Mouse (Mus musculus) forebrain, embryonic 16.5 days (tissue): ENCODE results near the gene 3110082I17Rik. TPM values are rescaled to one million over a fixed set of nuclear protein-coding genes. Genes with fewer than 3 reads are reported as not detected.

Source experiments
- ATAC-seq: fragments of 200-750 bp; cut with Nextera tagmentation; 2 replicates; pipeline ENCODE4 v1.8.0; 2017; ENCODE audit warnings: mild to moderate bottlenecking, moderate library complexity
- H3K27ac ChIP-seq: fragments of 300-500 bp; sonication (generic); 2 replicates; pipeline ENCODE4 v1.5.1; 2014; ENCODE audit warnings: low read length, control low read depth
- H3K27me3 ChIP-seq: fragments of 300-500 bp; sonication (generic); replicated peaks from 2 replicates; pipeline ENCODE4 v1.6.1; 2014; ENCODE audit warnings: low read length; ENCODE audit not compliant: control insufficient read depth, insufficient read depth
- H3K36me3 ChIP-seq: fragments of 300-500 bp; sonication (generic); 2 replicates; pipeline ENCODE4 v1.6.1; 2014; ENCODE audit not compliant: control insufficient read depth, insufficient read depth
- H3K4me1 ChIP-seq: fragments of 300-500 bp; sonication (generic); replicated peaks from 2 replicates; pipeline ENCODE4 v1.6.1; 2014; ENCODE audit warnings: low read length; ENCODE audit not compliant: control insufficient read depth, insufficient read depth
- H3K4me2 ChIP-seq: fragments of 300-500 bp; sonication (generic); 2 replicates; pipeline ENCODE4 v1.6.1; 2014; ENCODE audit warnings: mild to moderate bottlenecking, low read length, control low read depth
- H3K4me3 ChIP-seq: fragments of 300-500 bp; sonication (generic); replicated peaks from 2 replicates; pipeline ENCODE4 v1.5.1; 2014; ENCODE audit warnings: mild to moderate bottlenecking, low read length, control low read depth
- H3K9ac ChIP-seq: fragments of 300-500 bp; sonication (generic); replicated peaks from 2 replicates; pipeline ENCODE4 v1.6.1; 2014; ENCODE audit warnings: low read depth, low read length, control low read depth
- H3K9me3 ChIP-seq: fragments of 300-500 bp; sonication (generic); 2 replicates; pipeline ENCODE4 v1.6.1; 2016; ENCODE audit warnings: low read length; ENCODE audit not compliant: control insufficient read depth
- WGBS: fragments of 180-500 bp; shearing (Covaris S2); extraction: QIAGEN DNeasy Blood & Tissue Kit; methylation state at CpG from one replicate; pipeline ENCODE4 v1.1.7; 2014; 5-methylcytosine and 5-hydroxymethylcytosine counted together
- polyA plus RNA-seq: library from polyadenylated mRNA; unstranded; fragments of >200 nt; fragmentation: Nextera tagmentation; extraction: Ambion mirVana; gene quantifications from 2 replicates; pipeline ENCODE4 v1.2.1, GENCODE M21; 2015

Gene 3110082I17Rik
- polyA plus RNA-seq, 1 experiment from 2014 or later, result 22.7 TPM

DNA sequence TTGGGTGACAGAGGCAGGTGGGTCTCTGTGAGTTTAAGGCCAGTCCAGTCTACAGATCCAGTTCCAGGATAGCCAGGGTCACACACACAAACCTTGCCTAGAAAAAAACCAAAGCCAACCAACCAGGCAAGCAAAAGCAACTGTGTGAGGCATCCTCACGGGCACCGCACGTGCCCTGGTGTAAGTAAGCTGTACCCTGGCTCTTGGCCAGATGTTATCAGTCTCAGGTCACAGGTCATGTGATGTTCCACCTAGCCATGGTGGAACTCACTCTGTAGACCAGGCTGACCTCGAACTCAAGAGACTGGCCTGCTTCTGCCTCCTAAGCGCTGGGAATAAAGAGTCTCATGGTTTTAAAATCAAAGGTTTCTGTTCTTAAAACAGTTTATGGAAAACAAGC, 101.1 kb downstream of the 3110082I17Rik start:
- ATAC-seq, result no peak
- Histone ChIP-seq H3K4me1 (peaks cover under 1% of the 10 kb centered on the region), H3K9ac (no peak overlapping the region), H3K4me2 (no peak overlapping the region), H3K4me3 (no peak overlapping the region), H3K9me3 (no peaks in the 10 kb centered on the region), H3K27ac (no peak overlapping the region), H3K36me3 (no peaks in the 10 kb centered on the region), H3K27me3 (no peaks in the 10 kb centered on the region)
- WGBS, result 92% methylated on average over 5 of the region's 5 CpGs

DNA sequence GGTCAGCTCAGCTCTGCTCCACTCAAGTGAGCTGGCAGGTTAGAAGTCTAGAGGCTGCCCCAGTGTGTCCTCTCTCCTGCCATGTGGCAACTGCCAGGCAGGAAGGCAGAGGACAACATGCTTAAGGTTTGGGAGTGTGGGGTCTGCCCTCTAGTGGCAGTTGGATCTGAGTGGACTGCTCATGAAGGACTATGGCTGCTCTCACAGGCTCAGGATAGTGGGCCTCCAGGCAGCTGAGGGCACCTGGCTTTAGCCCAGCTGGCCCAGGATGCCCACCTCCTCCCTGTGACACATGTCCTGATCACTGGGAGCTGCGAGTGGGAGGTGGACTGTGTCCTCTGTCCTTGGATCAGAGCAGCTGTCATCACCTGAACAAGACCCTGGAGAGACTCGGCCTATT, 101.7 kb downstream of the 3110082I17Rik start:
- WGBS, result 83% methylated on average over 2 of the region's 2 CpGs
- H3K4me3 ChIP-seq, result no peak overlapping the region
- no peaks in the 10 kb centered on the region for H3K27me3 ChIP-seq
- no peak for ATAC-seq
- no peaks in the 10 kb centered on the region for H3K4me1 ChIP-seq
- no peak overlapping the region for H3K9ac ChIP-seq
- H3K4me2 ChIP-seq, result no peak overlapping the region
- H3K27ac ChIP-seq, result no peak overlapping the region
- H3K36me3 ChIP-seq, result no peaks in the 10 kb centered on the region
- no peaks in the 10 kb centered on the region for H3K9me3 ChIP-seq

DNA sequence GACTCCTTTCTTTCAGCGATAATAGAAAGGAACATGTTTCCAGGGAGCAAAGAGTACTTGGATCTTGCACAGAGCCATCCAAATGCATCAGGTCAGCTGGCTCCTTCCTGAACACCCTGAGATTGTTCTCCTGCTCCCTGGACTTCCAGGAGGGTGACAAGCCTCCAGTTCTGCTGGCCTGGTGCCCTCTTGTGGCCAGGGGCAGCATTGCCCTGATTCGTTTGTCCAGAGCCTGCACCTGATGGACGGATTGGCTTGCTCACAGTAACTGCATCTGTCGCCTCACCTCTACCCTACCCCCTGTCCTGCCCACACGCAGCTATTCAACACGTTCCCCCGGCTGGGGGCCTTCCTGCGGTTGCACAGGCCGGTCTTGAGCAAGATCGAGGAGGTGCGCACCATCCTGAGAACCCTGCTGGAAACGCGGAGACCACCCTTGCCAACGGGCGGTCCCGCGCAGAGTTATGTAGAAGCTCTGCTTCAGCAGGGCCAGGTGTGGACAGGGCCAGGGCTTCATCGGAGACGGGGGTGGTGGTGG, 105.0 kb downstream of the 3110082I17Rik start:
- H3K36me3 ChIP-seq, result no peaks in the 10 kb centered on the region
- H3K27me3 ChIP-seq, result no peaks in the 10 kb centered on the region
- 39% methylated on average over 19 of the region's 19 CpGs for WGBS
- H3K4me3 ChIP-seq, result no peak overlapping the region
- no peak overlapping the region for H3K27ac ChIP-seq
- H3K4me2 ChIP-seq, result no peak overlapping the region
- H3K9me3 ChIP-seq, result no peaks in the 10 kb centered on the region
- H3K4me1 ChIP-seq, result no peaks in the 10 kb centered on the region
- ATAC-seq, result no peak
- no peak overlapping the region for H3K9ac ChIP-seq

DNA sequence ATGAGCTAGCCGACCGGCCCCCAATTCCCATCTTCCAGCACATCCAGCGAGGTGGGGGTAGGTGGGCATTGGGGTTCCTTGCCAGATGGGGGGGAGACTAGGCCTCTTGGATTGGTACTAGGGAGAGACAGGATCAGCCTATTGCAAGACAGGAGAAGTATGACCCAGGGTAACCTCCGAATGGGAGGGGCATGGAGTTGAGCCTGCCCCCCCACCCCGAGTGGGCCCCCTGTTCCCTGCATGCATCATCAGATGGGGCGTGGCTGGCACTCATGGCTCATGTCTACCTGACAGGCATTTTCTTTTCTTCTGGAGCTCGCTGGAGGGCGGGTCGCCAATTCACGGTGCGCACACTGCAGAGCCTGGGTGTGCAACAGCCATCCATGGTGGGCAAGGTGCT, 106.4 kb downstream of the 3110082I17Rik start:
- no peaks in the 10 kb centered on the region for H3K36me3 ChIP-seq
- no peak for ATAC-seq

DNA sequence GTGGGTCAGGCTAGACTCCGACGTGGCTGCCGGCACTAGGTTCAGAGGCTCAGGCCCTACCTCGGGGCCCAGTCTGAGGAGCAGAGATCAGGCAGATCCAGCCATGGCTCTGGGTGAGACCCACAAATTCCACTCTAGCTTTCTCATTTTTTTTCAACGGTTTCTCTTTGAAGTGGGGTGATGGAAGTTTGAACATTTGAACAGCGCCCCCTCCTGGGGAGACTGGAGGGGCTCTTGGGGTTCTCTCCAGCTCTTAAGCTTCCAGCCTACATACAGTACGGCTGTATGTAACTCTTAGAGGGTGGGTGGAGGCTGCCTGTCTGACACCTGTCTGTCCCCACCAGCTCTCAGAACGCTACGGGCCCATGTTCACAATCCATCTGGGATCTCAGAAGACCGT, 106.8 kb downstream of the 3110082I17Rik start:
- no peaks in the 10 kb centered on the region for H3K27me3 ChIP-seq
- H3K36me3 ChIP-seq, result no peaks in the 10 kb centered on the region
- H3K27ac ChIP-seq, result no peak overlapping the region
- ATAC-seq, result no peak
- no peaks in the 10 kb centered on the region for H3K9me3 ChIP-seq
- no peak overlapping the region for H3K9ac ChIP-seq
- no peak overlapping the region for H3K4me2 ChIP-seq
- no peak overlapping the region for H3K4me3 ChIP-seq
- no peaks in the 10 kb centered on the region for H3K4me1 ChIP-seq
- WGBS, result 60% methylated on average over 10 of the region's 10 CpGs

More for the DNA sequence above, 106.4 kb downstream of the 3110082I17Rik start:
- Histone ChIP-seq H3K4me2 (no peak overlapping the region), H3K27ac (no peak overlapping the region), H3K4me1 (no peaks in the 10 kb centered on the region), H3K9ac (no peak overlapping the region), H3K4me3 (no peak overlapping the region), H3K27me3 (no peaks in the 10 kb centered on the region), H3K9me3 (no peaks in the 10 kb centered on the region)
- WGBS, result 80% methylated on average over 11 of the region's 11 CpGs

DNA sequence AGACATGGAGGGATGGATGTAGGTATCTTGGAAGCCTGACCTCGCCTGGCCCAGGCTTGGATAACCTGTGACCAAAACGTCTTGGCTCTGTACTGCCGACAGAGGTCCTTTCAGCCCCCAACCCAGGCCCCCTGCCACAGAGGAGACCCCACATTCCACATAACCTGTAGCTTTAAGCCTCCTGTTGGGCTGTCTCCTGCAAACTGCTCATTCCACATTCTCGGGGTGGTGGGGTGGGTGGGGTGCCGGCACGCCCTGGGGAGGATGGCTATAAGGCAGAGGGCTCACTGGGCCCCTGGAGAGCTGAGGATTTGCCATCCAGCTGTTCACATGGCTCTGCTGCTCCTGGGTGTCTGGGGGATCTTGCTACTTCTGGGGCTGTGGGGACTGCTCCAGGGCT, 108.0 kb downstream of the 3110082I17Rik start, which contains the start of gene Cyp2w1:
TSS of gene Cyp2w1 (plus strand) at position 301 of the 400 bp plus-strand sequence.
- H3K27me3 ChIP-seq, result no peaks in the 10 kb centered on the region
- H3K4me3 ChIP-seq, result no peak within 1 kb of the TSS
- WGBS, result 60% methylated on average over 6 of the region's 6 CpGs
- no peaks in the 10 kb centered on the region for H3K4me1 ChIP-seq
- no peaks in the 10 kb centered on the region for H3K9me3 ChIP-seq
- H3K4me2 ChIP-seq, result no peak within 1 kb of the TSS
- H3K9ac ChIP-seq, result no peak within 1 kb of the TSS
- no peak for ATAC-seq
- no peaks in the 10 kb centered on the region for H3K36me3 ChIP-seq
- no peak within 1 kb of the TSS for H3K27ac ChIP-seq

DNA sequence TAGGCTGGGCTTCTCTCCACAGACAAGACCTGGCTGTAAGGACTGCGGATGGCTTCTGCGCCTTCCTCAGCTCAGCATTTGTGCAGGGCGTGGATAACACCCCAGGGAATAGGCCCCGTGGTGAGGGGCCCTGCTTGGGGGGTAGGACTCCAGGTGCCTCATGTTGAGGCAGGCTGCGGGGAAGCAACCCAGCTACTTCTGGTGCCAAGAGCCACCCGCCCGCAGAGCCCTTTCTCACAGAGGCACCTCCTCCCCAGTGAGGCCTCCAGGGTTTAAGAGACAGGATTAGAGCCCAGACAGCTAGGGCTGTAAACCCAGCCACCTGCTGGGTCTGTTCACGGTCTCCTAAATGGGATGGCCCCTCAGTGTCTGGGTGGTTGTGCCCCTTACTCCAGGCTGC, 108.7 kb downstream of the 3110082I17Rik start:
- 21% methylated on average over 8 of the region's 8 CpGs for WGBS
- Histone ChIP-seq H3K27ac (no peak overlapping the region), H3K9ac (no peak overlapping the region), H3K9me3 (no peaks in the 10 kb centered on the region), H3K4me2 (no peak overlapping the region), H3K36me3 (no peaks in the 10 kb centered on the region), H3K4me1 (no peaks in the 10 kb centered on the region), H3K4me3 (no peak overlapping the region), H3K27me3 (no peaks in the 10 kb centered on the region)
- no peak for ATAC-seq

DNA sequence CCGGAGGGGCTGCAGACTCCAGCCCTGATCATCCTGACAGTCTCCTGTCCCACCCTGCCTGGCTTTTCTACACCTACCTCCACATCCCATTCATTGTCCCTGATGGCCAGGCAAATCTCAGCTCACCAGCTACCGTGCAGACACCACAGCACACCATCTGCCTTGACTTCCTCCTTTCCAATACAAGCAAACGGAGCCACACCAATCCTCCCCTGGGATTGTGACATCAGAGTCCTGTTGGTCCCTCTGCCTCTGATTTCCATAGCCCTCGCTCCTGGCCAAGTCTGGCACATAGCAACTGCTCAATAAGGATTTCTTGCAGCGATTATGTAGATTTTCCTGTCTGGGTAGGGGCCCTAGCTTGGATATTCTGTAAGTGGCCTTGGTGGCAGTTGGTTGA, 109.2 kb downstream of the 3110082I17Rik start, which contains the start of gene Cox19:
TSS of gene Cox19 (minus strand) at position 285 of the 400 bp plus-strand sequence.
- H3K27ac ChIP-seq, result no peak within 1 kb of the TSS
- no peaks in the 10 kb centered on the region for H3K4me1 ChIP-seq
- H3K4me3 ChIP-seq, result no peak within 1 kb of the TSS
- no peak within 1 kb of the TSS for H3K9ac ChIP-seq
- H3K27me3 ChIP-seq, result no peaks in the 10 kb centered on the region
- H3K4me2 ChIP-seq, result no peak within 1 kb of the TSS
- H3K9me3 ChIP-seq, result no peaks in the 10 kb centered on the region
- WGBS, result 65% methylated on average over 5 of the region's 5 CpGs
- no peak for ATAC-seq
- no peaks in the 10 kb centered on the region for H3K36me3 ChIP-seq

DNA sequence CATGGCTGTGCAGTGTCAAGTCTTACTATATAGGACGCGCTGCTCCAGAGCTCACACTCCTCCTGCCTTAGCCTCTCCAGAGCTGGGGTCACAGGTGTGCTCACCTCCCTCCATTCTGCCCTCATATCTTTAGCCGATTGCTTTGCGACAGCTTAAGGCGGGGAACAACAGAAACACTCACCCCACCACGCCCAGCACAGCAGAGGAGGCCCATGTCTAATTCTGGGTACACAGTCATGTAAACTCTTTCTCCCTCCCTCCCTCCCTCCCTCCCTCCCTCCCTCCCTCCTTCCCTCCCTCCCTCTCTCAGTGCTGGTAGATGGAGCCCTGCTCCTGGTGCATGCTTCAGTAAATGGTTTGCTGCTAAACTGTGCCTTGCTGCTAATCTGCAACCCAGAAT, 110.6 kb downstream of the 3110082I17Rik start:
- Histone ChIP-seq H3K4me2 (no peak overlapping the region), H3K27me3 (no peaks in the 10 kb centered on the region), H3K36me3 (no peaks in the 10 kb centered on the region), H3K27ac (no peak overlapping the region), H3K4me1 (0 out of 2 replicates have a peak, but pooled peaks cover 2% of the 10 kb centered on the region), H3K4me3 (no peak overlapping the region), H3K9ac (no peak overlapping the region), H3K9me3 (no peaks in the 10 kb centered on the region)
- no peak for ATAC-seq
- WGBS, result 81% methylated on average over 6 of the region's 6 CpGs

DNA sequence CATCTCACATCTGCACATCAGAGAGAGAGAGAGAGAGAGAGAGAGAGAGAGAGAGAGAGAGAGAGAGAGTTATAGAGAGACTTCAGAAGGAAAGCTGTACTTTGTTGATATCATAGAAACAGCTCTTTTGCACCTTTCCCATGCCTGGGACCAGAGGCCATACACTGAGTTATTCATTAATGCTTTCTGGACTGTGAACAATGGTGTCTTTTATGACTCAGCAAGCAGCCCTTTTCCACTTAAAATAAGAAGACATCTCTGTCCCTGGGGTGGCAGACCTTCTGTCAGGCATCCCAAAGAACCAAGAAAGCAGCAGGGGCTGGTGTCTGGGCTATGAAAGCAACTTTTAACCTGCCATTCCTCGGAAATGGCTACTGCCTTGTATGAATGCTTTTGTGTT, 113.1 kb downstream of the 3110082I17Rik start:
- Histone ChIP-seq H3K36me3 (peaks cover 1% of the 10 kb centered on the region; the same call in 1 of the 2 replicates), H3K9me3 (no peaks in the 10 kb centered on the region), H3K4me3 (no peak overlapping the region), H3K27me3 (no peaks in the 10 kb centered on the region), H3K9ac (no peak overlapping the region), H3K4me2 (no peak overlapping the region), H3K27ac (no peak overlapping the region), H3K4me1 (peaks cover 13% of the 10 kb centered on the region)
- WGBS, result 67% methylated on average over 1 of the region's 1 CpGs
- ATAC-seq, result no peak
